ENCODE assay signal across 10 mouse cellular contexts in genomic region chr4:146484676-146485075, GRCm38 (mm10). TPM values are rescaled to one million over a fixed set of nuclear protein-coding genes. Genes with fewer than 3 reads are reported as not detected.
"Had no signal": no experiment of that assay in that cellular context is flagged by ENCODE, and none has a peak within 500 bp of the region (broad histone marks: within the 10 kb centered on the region; RNA-seq: fewer than 3 reads in every experiment).

No protein-coding gene starts in this region.

RNA-seq across cellular contexts. Expression of gene Zfp981, which starts 17.2 kb away (rescaled TPM):
- polyA plus RNA-seq: liver, adult 2 months; liver, postnatal 0 days; lung, adult 2 months; lung, embryonic 14.5 days; lung, embryonic 15.5 days; lung, embryonic 16.5 days; lung, postnatal 0 days; midbrain, embryonic 12.5 days; midbrain, embryonic 13.5 days; neural tube, embryonic 11.5 days had no signal
